Mouse (Mus musculus): ENCODE measurements at regions not wholly inside any gene's neighbourhood (a gene's known extent, or its start where the extent isn't known, plus 50 kb on each side); places are given as distances from the start of the nearest gene placed in this dataset.

DNA sequence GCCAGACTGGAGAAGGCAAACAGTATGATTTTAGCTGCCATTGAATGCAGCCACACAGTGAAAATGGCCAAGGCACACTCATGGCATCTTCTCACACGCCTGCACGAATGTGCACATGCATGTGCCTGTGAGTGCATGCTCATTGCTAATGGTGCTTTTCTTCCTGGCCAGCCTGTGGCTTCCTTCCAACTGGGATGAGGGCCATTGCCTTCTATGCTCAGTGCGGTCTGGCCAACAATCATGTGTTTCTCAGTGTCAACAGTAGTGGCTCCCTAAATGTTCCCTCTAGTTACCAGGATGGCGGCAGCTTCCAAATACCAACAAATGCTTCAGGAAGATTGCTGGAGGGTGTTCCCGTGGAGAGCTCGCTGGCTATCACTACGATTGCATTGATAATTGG is 131.7 kb upstream of the Sall1 start:
- no peak for DNase-seq (ENCODE audit: low read depth)

DNA sequence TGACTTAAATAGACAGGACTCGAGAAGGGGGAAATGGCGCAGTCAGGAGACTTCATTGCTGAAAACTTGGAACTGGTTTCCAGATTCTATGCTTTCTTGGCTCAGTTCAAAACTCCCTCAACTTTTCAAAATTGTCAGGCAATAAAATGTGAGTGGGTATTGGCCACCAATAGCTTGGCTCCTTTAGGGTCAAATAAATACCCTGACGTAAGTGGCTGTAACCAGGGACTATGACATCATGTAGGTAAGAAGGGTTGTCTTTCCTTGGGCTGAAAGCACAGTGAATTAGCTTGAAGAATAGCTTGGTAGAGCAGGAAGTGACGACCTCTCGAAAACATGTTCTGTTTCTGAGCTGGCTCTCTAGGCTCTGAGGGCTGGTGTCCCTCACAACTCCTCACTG is 127.6 kb upstream of the Sall1 start:
- no peak for DNase-seq (ENCODE audit: low read depth)

DNA sequence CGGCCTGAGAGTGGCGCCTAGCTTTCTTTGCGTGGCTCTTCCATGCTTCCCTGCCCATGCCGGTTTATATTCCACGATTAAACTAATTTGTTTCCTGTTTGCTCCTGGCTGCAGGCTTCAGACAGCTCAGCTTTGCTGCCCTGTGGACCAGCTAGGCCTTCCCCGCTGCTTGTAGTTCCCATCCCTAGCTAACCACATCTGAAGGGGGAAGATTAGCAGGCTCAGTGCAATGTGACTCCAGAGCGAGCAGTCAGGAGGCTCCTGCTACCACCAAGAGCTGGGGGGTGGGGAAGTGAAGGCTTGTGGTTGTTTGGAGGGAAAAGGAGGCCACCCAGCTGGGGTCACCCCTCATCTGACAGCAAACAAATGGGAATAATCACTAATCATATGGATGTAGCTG is 125.5 kb upstream of the Sall1 start:
- no peak for DNase-seq (ENCODE audit: low read depth)

DNA sequence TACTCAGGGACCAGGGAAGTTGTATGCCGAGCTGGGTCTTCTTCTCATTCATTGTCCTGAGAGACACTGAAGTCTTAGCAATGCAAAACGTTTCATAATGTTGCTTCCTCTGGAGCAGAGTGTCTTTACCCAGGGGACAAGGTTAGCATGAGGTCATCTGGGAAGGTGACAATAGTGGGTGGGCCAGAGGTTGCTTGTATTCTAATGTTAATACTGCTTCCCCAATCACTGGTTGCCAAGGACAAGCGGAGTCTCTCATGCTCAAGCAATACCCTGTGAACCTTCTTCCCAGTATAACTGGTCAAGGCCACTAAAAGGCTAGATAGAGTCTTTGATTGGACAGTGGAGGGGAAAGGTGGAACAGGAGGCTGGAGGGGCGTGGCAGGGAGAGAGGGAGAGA is 123.1 kb upstream of the Sall1 start:
- no peak for DNase-seq (ENCODE audit: low read depth)

DNA sequence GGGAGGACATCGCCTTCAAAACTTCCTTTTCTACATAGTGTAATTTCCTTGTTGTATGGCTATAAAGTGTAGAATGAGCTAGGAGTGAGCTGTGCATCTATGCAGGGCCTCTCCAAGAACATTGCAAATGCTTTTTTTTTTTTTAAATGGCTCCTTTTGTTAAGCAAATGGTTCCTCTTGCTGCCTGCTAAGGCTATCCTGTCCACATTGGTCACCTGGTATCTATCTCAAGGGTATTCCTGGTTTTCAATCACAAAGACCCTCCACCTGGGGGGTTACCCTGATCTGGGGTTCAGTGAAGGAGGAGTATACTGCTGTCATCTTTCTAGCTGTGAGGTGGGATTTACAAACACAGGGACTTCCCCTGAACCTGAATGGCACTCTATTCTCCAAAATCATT is 112.9 kb upstream of the Sall1 start:
- DNase-seq (ENCODE audit: low read depth): no peak

DNA sequence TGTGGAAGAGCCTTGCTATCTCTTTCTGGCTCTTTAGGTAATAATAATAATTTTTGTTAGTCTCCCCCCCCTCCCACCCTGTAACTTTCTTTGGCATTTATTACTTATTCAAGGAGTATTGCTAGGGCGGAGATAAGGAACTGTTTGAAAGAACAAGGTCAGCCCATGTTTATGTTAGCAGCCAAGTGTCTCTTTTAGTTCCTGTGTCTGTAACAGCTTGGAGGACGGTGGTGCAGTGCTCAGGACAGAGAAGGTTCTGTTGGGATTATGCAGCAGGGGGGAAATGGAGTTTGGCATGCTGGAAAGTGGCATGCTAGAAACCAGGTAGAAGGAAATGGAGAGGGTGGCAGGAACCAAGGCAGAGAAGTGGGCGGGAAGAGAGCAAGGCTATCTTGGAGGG is 109.6 kb upstream of the Sall1 start:
- DNase-seq (ENCODE audit: low read depth): no peak

DNA sequence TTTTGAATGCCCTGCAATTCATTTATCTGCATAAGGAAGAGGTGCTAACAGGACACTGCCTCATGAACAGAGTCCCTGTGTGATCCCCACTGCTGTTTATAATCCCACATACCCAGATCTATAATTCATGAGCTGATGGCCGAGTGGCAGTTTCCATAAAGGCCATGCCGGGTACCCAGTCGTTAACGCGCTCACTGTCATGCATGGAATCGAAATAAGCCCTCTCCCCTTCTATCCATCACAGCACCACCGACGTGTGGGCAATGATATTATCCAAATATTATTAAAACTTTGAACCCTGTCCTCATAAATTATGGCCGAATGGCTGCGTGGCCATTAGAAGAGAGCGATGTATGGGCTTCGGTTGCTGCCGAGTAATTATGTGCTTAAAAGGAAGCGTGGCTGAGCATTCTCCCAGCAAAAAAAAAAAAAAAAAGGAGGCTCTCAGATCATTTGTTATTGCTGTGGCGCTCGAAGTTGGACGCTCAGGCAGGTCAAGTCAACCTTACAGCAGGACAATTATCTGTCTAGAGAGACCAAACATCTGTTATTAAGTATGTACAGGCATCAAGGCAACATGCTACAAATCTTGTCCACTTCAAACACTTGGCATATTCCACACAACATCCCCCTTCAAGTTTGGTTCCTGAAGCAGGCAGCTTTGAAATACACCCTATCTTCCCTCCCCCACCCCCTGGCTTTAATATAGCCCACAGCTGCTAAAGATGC is 109.1 kb upstream of the Sall1 start:
- no peak for DNase-seq (ENCODE audit: low read depth)

DNA sequence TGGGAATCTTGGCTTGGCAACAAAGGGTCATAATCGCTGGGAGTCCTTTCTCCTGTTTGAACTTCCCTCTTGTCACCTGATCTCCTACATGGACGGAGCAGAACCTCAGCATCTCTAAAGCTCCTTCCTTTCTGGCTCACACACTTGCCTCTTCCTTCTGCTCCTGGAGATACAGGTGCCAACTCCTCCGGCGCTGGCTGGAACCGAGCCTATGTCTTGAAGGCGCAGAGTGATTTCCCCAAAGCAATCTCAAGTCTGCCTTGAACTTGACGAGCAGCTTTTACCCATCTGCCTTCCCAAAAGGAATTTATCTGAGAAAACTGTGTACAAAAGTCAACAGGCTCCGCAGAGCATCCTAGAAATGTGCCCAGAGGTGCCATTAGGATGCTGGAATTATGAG is 108.4 kb upstream of the Sall1 start:
- DNase-seq (ENCODE audit: low read depth): no peak

DNA sequence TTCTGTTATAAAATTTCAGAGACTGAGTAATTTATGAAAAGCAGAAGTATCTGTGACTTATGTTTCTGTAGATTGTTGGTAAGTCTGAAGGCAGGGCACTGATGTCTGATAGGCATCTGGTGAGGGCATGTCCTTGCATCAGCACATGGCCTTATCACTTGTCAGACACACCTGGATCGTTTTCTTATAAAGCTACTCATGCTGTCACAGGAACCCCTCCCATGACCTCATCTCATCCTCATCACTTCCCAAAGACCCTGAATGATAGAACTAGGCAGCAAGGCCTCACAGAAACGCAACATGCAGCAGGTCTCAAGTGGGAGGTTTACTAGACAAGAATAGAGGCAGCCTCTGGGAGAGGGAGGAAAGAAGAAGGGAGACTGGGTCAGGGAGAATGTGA is 107.0 kb upstream of the Sall1 start:
- no peak for DNase-seq (ENCODE audit: low read depth)

DNA sequence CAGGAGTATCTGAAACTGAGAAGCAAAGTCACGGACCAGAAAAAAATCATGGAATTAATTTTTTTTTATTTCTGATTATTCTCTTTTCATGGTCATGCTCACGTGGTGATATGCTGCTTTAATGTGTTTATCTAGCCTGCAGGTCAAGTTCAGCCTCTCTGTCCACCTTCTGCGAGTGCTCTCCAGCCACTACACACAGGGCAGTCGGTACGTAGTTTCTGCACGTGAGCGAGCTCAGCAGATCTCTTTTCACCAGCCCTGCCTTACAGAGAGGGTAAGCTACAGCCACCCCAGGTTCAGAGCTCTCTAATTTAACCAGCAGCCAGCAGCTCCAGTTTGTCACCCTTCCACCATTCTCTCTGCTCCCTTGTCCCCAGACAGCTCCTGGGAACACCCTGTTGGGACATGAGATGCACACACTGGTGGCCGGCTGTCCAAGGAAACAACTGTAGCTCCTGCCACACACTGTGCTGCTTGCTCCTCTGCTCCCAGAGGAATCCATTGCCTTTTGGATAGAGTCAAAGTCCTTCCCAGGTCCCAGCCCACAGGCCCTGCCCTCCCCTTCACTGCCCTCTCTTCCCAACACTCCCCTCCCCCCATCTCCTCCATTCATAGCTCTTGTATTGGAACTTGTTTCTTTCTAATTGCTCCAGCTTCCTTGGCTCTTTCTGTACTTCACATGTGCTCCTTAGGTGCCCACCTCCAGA is 97.7 kb upstream of the Sall1 start:
- no peak for DNase-seq (ENCODE audit: low read depth)

DNA sequence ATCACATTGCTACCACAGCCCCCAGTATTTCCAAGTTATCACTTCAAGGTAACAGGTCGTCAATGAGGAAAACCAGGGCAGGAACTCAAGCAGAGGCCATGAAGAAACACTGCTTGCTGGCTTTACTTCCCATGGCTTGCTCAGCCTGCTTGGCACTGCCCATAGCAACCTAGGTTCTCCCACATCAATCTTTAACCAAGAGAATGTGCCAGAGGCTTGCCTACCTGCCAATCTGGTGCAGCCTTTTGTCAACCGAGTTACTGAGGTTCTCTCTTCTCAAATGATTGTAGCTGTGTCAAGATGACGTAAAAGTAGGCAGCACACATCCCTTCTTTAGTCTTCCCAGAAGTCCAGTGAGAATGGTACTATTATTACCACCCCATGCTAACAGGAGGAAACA is 95.9 kb upstream of the Sall1 start:
- DNase-seq (ENCODE audit: low read depth): no peak

DNA sequence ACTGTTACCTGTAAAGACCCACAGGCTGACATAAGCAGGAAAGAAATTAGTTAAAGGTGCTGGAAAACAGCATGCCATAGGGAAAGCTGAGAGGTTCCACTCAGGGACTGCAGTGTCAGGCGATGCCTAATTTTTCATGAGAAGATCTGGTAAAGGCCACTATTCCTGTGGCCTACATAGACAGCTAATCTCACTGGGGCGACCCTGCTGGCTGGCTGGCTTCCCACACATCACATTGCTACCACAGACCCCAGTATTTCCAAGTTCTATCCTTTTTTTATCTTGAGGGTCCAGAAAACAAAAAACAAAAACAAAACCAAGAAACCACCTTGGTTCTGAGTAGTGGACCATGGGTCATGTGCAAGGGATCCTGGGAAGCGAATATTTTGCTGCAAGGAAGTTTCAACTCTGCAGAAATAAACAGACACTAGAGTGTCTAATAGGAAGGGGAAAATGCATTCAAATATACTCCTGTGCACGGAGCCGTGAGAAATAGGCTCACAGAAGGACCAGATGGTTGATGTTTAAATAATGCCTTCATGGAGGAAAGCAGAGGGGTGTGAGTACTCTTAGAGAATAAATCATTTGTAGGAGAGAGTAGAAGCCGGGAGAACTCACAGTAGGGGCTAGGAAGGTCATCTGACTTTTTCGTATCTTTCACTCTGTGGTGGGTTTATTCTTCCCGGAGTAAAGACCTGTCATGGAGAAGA is 94.6 kb upstream of the Sall1 start:
- DNase-seq (ENCODE audit: low read depth): no peak

DNA sequence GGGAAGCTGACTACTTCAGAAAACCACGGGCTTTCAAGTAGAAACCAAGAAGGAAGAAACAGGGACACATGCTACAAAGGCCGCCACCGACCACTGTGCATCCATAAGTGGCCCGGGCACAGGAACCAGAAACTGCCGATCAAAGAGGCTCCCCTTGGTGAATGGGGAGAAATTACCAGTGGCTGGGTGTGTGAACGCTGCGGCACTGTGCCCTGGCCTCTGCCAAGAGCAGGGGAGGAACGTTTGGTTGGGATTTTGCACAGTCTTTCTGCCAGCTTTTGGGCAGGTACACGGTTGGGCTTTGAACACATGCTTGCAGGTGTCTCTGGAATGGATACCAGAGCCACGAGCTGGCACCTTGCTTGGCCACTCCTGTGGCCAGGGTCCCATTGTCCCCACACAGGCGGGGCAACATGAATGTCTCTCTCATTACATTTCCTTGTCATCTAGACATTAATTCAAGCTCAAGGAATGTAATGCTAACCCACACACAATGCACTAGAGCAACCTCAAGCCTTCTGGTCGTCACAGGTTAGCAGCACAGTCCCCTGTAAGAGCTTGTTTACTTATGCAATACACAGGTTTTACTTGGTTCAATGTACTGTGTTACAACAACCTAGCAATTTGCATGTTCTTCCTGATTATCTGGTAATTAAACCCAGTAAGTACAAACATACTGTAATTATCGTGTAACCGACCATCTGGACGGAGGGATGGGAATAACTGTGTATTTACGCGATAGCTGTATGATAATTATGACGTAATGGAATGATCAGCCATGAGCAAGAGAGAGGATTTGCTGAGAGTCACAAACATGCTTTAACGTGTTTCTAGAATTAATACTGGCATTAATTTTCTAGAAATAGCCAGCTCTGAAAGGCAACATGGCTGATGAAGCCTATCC is 90.9 kb upstream of the Sall1 start:
- no peak for DNase-seq (ENCODE audit: low read depth)

DNA sequence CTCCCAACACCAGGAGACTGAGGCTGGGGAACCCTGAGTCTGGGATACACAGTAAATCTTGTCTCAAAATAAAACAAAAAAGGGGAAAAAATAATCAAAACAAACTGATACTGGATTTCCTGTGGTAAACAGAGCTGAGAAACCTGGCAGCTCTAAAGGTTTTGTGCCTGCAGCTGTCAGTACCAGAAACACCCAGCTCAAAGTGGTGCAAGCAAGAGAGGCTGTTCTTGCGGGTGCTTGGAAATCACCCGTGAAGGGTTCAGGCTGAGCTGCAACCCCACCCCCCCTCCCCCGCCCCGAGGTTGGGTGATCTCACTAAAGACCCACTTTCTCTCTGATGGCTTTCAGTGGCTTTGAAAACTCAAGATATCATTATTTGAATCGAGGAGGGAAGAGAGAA is 90.1 kb upstream of the Sall1 start:
- no peak for DNase-seq (ENCODE audit: low read depth)

DNA sequence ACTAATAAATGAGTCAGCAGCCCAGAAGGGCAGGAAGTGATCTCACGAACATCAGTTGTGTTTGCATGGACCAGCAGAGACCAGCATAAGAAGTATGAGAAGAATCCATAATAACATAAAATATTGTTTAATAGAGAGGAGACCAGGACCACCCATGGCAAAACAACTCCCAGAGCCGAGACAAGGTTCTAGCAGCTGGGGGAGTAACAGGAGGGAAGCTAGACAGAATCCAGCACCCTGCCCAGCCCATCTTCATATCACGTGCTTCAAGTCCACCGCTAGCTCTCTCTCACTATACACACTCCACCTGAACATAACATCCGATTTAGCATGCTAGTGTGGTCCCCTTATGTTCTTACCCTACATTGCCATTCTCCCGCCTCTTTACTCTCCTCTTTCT is 77.1 kb upstream of the Sall1 start:
- DNase-seq (ENCODE audit: low read depth): no peak

DNA sequence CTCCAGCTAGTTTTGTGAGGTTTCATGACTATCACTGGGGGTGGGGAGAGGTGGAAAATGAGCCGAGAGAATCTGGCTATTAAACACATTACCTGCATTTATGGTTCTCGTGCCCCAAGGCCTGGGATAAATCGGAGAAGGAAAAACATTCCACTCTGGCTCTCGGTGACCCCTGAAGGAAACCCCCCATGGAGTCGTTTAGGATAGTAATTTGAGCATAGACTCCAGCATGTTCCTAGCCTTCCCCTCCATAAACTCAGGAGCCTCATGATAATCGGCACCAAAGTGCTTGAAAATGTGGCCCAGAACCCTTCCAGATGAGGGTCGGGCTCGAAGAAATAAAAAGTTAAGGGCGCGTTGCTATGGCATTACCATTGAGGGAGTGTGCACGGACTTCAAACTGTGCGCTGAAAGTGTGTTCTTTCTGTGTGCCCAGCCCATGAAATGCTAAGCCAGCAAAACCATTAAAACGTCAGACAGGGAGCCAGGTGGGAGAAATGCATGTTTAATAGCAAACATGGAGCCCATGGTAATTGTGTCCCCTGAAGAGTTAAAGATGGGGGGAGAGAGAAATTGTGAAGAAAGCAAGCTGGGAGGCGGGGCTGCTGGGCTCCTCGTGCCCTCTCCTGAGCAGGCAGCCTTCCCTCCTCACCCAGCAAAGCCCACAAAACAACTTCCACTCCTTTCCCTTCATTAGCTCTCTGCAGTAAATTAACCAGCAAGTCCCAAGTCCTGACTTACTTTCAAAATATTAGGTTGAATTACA is 64.1 kb upstream of the Sall1 start:
- DNase-seq (ENCODE audit: low read depth): no peak

DNA sequence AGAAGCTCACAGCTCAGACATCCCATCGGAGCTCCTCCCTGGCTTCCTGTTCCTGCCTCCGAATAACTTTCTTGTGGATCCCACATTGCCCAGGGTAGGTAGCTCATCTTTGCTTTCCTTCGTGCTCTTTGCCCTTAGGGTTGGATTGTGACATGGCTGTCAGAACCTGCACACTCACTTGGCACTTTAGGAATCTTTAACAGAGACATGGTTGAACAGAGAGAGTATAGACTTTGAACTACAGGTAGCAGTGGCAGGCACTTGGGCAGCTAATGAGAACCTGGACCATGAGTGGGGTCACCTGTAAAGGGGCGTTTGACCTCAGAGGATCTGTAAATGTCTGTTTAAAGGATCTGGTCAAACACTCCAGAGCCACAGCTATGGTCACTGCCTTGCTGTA is 62.4 kb upstream of the Sall1 start:
- no peak for DNase-seq (ENCODE audit: low read depth)

DNA sequence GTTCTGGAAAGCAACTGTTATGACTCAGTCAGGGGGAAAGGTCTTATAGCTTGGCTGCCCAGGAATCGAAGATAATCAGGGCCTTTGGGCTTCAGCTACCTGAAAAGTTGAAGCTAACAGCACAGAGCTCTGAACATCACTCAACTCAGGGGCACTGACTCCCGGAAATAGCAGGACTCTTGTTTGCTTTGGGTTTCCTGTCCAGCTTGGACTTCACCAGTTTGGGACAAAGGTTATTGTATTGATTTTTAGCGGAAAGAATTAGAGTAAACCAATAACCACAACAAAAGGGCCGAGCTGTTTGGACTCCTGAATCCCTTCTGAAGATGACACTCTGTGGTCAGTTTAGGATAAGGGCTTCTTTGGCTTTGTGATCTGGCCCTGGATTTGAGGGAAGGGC is 53.4 kb upstream of the Sall1 start:
- no peak for DNase-seq (ENCODE audit: low read depth)

Measured in naive thymus-derived CD4-positive, alpha-beta T cell, adult 2 months (primary cell).